Mouse (Mus musculus) embryonic fibroblast, embryonic 13.5 days (primary cell): Measurements from ENCODE around the gene Hdac8. TPM values are rescaled to one million over a fixed set of nuclear protein-coding genes. Genes with fewer than 3 reads are reported as not detected.

Source experiments
- H3K27ac ChIP-seq: 2 replicates; pipeline ENCODE4 v1.5.1; 2012; ENCODE audit warnings: low read length, control low read depth, inconsistent platforms; ENCODE audit not compliant: insufficient read depth
- H3K4me1 ChIP-seq: 2 replicates; pipeline ENCODE4 v1.6.1; 2011; ENCODE audit warnings: low read length; ENCODE audit not compliant: control insufficient read depth, insufficient read depth
- H3K4me3 ChIP-seq: 2 replicates; pipeline ENCODE4 v1.5.1; 2011; ENCODE audit warnings: mild to moderate bottlenecking, control low read depth, low read length; ENCODE audit not compliant: insufficient read depth
- CTCF ChIP-seq: IDR thresholded peaks from 2 replicates; pipeline ENCODE4 v1.5.1; 2011; ENCODE audit warnings: mild to moderate bottlenecking, control low read depth, low read length, moderate library complexity, borderline replicate concordance; ENCODE audit not compliant: insufficient read depth
- POLR2A ChIP-seq: IDR thresholded peaks from 2 replicates; pipeline ENCODE4 v1.6.1; 2011; ENCODE audit warnings: low read depth, mild to moderate bottlenecking, control low read depth, low read length, moderate library complexity
- polyA plus RNA-seq: library from polyadenylated mRNA; stranded (reverse); fragments of >200 nt; gene quantifications from 2 replicates; pipeline ENCODE4 v1.2.4, GENCODE M21; 2011; ENCODE audit warnings: low read depth; ENCODE audit not compliant: missing spikeins, insufficient read length

Gene Hdac8
- polyA plus RNA-seq: 17.7 and 17.9 TPM in 2 replicates

- peak within 1 kb of the TSS; percentile 95 for H3K4me3 ChIP-seq
- no peaks in the 10 kb centered on the region for H3K4me1 ChIP-seq
- peak within 1 kb of the TSS; percentile 35; the same call in 1 of the 2 replicates for H3K27ac ChIP-seq
- TF ChIP-seq CTCF: no peak
- TF ChIP-seq POLR2A: peak; percentile 36
Observed at GRCm38 (mm10) chrX:102504644-102505481, at the start of gene Hdac8. Gene Hdac8 (minus strand): TSS chrX:102505359.

- Histone ChIP-seq H3K4me3 (no peak overlapping the region), H3K27ac (no peak overlapping the region), H3K4me1 (no peaks in the 10 kb centered on the region)
- no peak for TF ChIP-seq CTCF
- TF ChIP-seq POLR2A: no peak
Observed at GRCm38 (mm10) chrX:102509205-102509604, 4.0 kb upstream of the Hdac8 start.

- no peaks in the 10 kb centered on the region for H3K4me1 ChIP-seq
- no peak for TF ChIP-seq CTCF
- no peak for TF ChIP-seq POLR2A
- H3K4me3 ChIP-seq: peak overlapping the region; percentile 95
- H3K27ac ChIP-seq: no peak overlapping the region
Observed at GRCm38 (mm10) chrX:102504179-102504578, 980 bp downstream of the Hdac8 start.

- no peak for TF ChIP-seq POLR2A
- no peak for TF ChIP-seq CTCF
- H3K4me3 ChIP-seq: no peak overlapping the region
- no peaks in the 10 kb centered on the region for H3K4me1 ChIP-seq
- H3K27ac ChIP-seq: no peak overlapping the region
Observed at GRCm38 (mm10) chrX:102493992-102494730, 11.0 kb downstream of the Hdac8 start.

- Histone ChIP-seq H3K27ac (no peak overlapping the region), H3K4me3 (no peak overlapping the region), H3K4me1 (no peaks in the 10 kb centered on the region)
- TF ChIP-seq POLR2A (no peak), CTCF (no peak)
Observed at GRCm38 (mm10) chrX:102485575-102485974, 19.6 kb downstream of the Hdac8 start.

GRCm38 (mm10) chrX:102479665-102480064 lies 25.5 kb downstream of the Hdac8 start:
- TF ChIP-seq CTCF: no peak
- TF ChIP-seq POLR2A: no peak
- no peaks in the 10 kb centered on the region for H3K4me1 ChIP-seq
- H3K27ac ChIP-seq: no peak overlapping the region
- H3K4me3 ChIP-seq: no peak overlapping the region

GRCm38 (mm10) chrX:102478965-102479364 lies 26.2 kb downstream of the Hdac8 start:
- H3K4me3 ChIP-seq: no peak overlapping the region
- H3K27ac ChIP-seq: no peak overlapping the region
- H3K4me1 ChIP-seq: no peaks in the 10 kb centered on the region
- TF ChIP-seq POLR2A: no peak

GRCm38 (mm10) chrX:102478481-102478880 lies 26.7 kb downstream of the Hdac8 start:
- no peak overlapping the region for H3K4me3 ChIP-seq
- H3K27ac ChIP-seq: no peak overlapping the region
- TF ChIP-seq POLR2A: no peak
- TF ChIP-seq CTCF: no peak
- H3K4me1 ChIP-seq: no peaks in the 10 kb centered on the region

GRCm38 (mm10) chrX:102476784-102477183 lies 28.4 kb downstream of the Hdac8 start:
- Histone ChIP-seq H3K27ac (no peak overlapping the region), H3K4me3 (no peak overlapping the region), H3K4me1 (no peaks in the 10 kb centered on the region)
- TF ChIP-seq POLR2A (no peak), CTCF (no peak)

- TF ChIP-seq CTCF: no peak
- no peak for TF ChIP-seq POLR2A
Observed at GRCm38 (mm10) chrX:102475555-102475954, 29.6 kb downstream of the Hdac8 start.

More at GRCm38 (mm10) chrX:102475555-102475954, 29.6 kb downstream of the Hdac8 start:
- Histone ChIP-seq H3K4me1 (no peaks in the 10 kb centered on the region), H3K27ac (no peak overlapping the region), H3K4me3 (no peak overlapping the region)
